Mouse (Mus musculus) frontal cortex, adult (tissue): ENCODE data around the gene Arhgap8.

Source experiments
- ATAC-seq: cut with Nextera tagmentation; 2 replicates; pipeline ENCODE4 v1.9.2; 2017; ENCODE audit warnings: mild to moderate bottlenecking, moderate library complexity, mixed read lengths; ENCODE audit not compliant: low TSS enrichment

Gene Arhgap8

GRCm38 (mm10) chr15:84793649-84794048 is 73.8 kb downstream of the Arhgap8 start:
- ATAC-seq: no peak

DNA sequence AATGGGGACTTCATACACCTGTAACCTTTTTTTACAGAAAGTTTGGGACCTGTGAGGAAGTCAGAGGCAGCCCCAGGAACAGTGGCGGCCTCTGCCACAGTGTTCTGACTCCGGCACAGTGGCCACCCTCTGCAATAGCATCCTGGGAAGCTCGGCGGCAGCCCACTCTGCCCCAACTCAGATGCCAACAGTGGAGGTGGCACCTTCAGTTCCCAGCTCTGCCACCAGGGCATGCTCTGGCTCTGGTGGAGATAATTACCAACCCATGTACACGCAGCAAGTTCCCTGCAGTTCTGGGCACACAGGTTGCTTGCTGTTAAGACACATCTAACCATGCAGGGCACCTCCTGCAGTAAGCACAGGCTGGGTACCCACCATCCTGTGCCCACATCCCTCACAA is 80.3 kb downstream of the Arhgap8 start:
- ATAC-seq: no peak

DNA sequence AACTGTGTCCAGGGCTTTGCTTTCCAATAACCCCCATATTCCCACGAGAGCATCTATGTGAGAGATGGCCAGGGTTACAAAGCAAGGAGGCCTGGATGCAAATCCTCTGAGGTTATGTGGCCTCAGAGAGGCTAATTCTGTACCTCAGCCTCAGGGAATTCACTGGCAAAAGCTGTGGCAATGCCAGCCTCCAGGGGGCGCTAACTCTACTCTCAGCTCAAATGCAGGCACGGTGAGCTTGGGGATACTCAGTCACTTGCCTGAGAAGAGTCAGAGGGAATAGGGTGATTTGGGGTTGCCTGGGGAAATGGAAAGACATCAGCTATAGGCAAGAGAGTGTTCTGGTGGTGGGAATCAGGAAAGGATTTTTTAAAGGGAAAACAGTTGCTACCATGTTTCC is 83.8 kb downstream of the Arhgap8 start:
- peak; percentile 69; the same call in 1 of the 2 replicates for ATAC-seq

DNA sequence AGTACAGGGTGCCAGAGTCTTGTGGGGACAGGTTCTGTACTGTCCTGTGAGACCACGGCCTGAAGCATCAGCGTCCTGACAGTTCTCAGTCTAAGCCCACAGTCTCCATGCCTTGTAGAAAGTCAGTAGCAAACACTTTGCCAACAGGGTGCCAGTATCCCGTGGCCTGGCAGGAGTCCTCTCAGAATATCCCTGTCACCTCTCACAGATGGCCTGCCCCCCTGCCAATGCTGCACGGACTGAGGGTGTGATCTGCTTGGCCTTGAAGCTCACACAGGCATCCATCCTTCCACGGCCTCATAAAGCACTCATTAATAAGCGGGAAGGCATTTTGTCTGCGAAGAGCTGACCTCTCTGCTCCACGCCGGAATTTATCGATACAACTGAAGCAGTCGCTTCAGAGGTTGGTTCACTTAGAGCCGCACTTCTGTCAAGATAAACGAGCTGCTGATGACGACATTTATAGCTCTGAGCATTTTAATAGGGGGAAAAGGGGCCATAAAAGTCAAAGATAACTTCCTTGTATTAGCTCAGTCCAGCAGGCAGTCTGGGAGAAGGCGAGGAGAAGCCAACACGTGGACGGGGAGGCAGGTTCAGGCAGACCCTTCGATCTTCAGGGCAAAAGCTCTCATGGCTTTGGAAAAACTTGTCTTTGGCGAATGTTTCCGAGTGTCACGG is 89.6 kb downstream of the Arhgap8 start:
- ATAC-seq: no peak

- ATAC-seq: no peak
Observed at GRCm38 (mm10) chr15:84811126-84811525, 91.3 kb downstream of the Arhgap8 start.

DNA sequence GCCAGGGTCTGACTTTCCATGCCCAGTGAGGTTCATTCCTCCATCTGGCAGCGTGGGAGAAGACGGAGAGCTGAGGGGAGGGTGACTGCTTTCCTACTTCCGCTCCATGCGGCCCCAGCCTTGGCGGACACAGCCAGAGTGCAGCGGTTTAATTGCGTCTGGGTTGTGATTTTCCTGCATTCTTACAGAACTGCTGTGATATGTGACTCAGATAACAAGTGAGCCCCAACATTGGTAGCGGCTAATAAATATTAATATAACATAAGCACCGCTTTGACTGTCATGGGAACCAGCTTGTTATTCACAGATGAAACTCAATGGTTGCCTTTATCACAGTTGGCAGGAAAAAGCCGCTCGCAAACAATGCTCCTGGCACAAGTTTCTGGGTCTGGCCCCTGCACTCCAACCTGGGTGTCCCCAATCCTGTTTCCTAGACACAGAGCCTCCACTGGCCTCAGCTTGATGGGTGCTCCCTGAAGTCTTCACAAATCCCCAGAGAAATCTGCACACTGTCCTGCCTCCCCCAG is 93.0 kb downstream of the Arhgap8 start:
- ATAC-seq: peak; percentile 55; the same call in 1 of the 2 replicates

DNA sequence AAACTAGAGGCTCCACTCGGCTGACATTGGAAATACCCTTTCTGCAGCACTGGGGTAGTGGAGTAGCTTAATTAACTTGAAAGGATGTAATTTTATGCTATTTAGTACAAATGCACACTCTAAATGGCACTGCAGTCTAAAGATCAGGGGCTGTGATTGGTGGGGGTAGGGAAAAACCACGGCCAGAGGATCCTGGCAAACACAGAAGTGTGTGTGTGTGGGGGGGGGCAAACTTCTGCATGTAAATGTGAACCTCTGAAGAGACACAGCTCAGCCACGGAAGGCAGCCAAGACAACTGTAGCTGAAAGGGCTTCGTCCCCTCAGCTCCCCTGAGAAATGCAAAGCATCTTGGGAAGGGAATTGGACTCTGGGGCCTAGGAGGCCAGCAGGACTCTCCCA is 95.3 kb downstream of the Arhgap8 start:
- ATAC-seq: no peak

DNA sequence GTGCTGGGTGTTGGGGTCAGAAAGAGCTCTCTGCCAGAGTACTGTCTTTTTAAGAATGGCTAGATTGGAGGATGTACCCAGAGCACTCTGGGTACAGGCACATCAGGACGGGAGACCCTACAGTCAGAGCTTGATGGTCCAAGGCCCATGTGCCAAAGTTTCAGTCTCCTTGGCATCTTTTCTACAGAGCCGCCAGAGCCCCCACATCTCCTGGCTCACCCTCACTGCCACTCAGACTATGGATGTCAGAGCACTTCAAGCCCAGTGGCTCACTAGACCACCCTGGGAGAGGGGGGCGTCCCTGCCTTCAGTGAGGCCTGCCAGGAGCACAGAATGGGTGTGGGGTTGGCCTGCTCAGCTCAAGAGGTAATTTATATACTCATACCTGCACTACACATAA is 97.7 kb downstream of the Arhgap8 start:
- no peak for ATAC-seq

GRCm38 (mm10) chr15:84818284-84818683 is 98.4 kb downstream of the Arhgap8 start:
- ATAC-seq: no peak

GRCm38 (mm10) chr15:84820811-84821210 is 101.0 kb downstream of the Arhgap8 start:
- ATAC-seq: peak; percentile 50; the same call in 1 of the 2 replicates
